Mouse (Mus musculus) thymus, postnatal 4 days (tissue): Measurements from ENCODE around the gene Tex14.
"Not testable (repeated sequence)": the region's sequence is repeated elsewhere in the genome, so short reads cannot be mapped to it uniquely, and the experiment has no call there.

Source experiments
- DNase-seq: peaks from one replicate; pipeline ENCODE4 v3.0.0; 2021

The Tex14 gene

GRCm38 (mm10) chr11:87448476-87449199 lies 43.8 kb downstream of the Tex14 start:
- DNase-seq: peak; percentile 47

- no peak for DNase-seq
Observed at GRCm38 (mm10) chr11:87449200-87449547, 44.3 kb downstream of the Tex14 start.

DNA sequence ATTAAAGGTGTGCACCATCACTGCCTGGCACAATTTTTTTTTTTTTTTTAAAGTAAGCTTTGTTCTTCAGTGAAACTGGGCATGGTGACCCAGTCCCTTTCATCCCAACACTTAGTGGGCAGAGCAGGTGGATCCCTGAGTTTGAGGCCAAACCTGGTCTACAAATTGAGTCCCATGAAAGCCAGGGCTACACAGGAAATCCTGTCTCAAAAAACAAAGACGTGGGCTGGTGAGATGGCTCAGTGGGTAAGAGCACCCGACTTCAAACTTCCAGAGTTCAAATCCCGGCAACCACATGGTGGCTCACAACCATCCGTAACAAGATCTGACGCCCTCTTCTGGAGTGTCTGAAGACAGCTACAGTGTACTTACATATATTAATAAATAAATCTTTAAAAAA lies 45.0 kb downstream of the Tex14 start:
- DNase-seq: not testable (repeated sequence)

DNA sequence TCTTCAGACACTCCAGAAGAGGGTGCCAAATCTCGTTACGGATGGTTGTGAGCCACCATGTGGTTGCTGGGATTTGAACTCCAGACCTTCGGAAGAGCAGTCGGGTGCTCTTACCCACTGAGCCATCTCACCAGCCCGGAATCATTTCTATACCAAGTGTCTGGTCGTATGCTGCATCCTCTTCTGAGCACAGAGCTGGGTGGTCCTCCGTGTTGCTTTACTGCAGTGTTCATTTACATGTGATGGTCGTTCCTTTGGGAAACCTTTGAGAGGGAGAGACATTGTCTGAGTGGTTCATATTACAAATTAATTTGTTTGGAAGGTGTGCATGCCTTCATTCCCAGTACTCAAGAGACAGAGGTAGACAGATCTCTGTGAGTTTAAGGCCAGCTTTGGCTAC lies 47.9 kb downstream of the Tex14 start:
- DNase-seq: not testable (repeated sequence)

- no peak for DNase-seq
Observed at GRCm38 (mm10) chr11:87453216-87454034, 48.6 kb downstream of the Tex14 start.

DNA sequence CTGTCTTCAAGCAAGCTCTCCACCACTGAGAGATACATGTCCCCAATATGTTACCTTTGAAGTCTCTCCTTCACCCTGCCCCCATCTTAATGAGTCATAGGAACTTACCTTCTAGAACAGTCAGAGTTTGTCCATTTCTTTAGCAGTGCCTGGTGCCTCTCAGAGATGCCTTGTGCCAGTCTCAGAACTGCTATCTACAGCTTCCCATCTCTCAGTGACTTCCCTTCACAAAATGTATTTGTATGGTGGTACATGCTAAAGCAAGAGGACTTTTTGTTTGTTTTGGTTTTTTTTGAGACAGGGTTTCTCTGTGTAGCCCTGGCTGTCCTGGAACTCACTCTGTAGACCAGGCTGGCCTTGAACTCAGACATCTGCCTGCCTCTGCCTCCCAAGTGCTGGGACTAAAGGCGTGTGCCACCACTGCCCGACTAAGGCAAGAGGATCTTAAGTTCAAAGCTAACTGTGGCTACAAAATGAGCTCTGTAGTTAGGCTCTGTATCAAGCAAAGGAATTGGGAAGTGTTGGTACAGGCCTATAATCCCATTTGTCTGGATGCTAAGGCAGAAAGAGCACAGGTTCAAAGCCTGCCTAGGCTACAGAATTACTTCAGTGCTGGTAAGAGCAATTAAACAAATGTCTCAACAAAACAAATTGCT lies 49.3 kb downstream of the Tex14 start:
- DNase-seq: no peak

DNA sequence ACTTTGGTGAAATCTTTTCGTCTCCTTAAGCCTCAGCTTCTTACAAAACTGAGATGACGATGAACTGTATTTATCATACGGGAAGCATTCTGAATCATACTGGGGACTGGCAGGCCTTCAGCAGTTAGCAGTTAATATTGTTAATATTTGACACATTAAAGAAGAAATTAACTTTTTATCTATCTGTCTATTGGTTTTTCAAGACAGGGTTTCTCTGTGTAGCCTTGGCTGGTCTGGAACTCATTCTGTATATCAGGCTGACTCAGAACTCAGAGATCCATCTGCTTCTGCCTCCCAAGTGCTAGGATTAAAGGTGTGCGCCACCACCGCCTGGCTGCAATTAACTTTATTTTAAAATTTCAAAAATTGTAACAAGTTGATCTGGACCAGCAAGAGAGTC lies 50.7 kb downstream of the Tex14 start:
- no peak for DNase-seq

DNA sequence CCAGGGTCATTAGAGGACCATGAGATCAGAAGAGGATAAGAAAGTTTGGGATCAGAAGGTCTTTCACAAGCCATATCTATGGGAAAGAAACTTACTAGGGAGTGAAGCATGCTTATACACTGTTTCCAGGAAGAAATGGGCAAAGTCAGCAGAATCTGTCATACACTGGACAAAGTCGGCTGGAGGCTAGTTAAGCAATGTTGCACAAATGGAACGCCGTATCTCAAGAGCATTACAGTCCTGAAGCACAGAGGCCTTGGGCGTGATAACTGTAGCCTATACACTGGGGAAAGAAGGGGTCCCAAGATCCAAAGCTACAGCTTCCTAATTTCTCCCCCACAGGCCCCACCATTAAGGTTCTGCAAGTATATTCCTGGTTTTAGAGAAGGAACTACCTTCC lies 51.1 kb downstream of the Tex14 start:
- DNase-seq: no peak

GRCm38 (mm10) chr11:87460566-87460965 lies 55.7 kb downstream of the Tex14 start:
- DNase-seq: no peak

DNA sequence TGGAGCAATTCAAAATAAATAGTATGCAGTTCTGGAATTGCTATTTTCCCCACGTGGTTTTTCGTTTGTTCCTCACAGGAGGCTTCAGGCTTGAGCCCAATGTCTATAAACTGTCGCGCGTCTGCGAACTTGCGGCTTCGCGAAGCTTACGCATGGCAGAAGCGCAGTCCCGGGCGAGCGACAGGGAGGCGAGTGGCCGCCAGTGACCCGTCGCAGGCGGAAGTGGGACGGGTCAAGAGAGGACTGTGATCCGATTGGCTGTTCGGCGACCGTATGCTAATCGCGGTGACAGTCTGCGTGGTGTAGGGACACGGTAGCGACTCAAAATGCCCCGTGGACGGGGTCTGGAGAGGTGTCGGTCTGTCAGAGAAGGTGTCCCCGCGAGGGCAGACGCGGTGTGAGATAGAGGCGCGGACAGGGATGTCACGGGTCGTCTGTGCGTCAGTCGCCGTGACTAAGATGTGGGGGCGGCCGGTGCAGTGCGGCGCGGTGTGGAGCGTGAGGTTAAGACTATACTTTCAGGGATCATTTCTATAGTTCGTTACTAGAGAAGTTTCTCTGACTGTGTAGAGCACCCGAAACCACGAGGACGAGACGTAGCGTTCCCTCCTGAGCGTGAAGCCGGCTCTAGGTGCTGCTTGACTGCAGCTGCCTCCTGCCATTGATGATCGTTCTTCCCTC lies 57.1 kb downstream of the Tex14 start:
- peak; percentile 76 for DNase-seq

GRCm38 (mm10) chr11:87462461-87463242 lies 57.8 kb downstream of the Tex14 start:
- DNase-seq: no peak

GRCm38 (mm10) chr11:87463243-87463540 lies 58.3 kb downstream of the Tex14 start:
- no peak for DNase-seq

DNA sequence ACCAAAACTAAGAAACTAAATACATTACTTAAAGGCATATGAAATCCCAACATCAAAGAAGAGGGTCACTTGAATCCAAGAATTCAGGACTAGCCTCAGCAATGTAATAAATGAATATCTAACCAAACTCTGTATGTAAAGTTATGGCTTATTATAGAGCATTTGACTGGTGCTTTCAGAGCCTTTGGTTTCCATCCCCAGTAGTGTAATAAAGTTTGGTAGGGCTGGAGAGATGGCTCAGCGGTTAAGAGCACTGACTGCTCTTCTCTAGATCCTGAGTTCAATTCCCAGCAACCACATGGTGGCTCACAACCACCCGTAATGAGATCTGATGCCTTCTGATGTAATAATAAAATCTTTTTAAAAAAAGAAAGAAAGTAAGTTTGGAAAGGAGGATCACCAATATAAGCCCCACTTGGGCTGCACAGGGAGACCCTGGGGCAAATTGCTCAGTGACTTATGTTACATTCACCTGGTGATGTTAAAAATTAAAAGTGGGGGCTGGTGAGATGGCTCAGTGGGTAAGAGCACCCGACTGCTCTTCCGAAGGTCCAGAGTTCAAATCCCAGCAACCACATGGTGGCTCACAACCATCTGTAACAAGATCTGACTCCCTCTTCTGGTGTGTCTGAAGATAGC lies 59.0 kb downstream of the Tex14 start:
- not testable (repeated sequence) for DNase-seq

DNA sequence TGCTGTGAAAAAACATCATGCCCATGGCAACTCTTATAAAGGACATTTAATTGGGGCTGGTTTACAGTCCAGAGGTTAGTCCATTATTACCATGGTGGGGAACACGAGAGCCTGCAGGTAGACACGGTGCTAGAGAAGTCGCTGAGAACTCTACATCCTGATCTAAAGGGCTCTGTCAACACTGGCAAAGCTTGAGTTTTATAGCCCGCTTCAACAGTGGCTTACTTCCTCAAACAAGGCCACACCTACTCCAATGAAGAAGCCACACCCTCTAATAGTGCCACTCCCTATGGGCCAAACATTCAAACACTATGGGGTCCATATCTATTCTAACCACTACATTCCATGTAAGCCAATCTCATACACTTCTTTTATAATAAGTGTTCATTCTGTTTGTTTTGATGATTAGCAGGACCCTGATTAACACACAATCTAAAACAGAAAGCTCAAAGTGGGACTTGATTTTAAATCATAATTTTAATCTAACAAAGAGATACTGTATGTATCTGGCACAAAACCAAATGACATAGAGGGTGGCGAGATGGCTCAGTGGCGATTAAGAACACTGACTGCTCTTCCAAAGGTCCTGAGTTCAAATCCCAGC lies 61.2 kb downstream of the Tex14 start:
- DNase-seq: no peak

DNA sequence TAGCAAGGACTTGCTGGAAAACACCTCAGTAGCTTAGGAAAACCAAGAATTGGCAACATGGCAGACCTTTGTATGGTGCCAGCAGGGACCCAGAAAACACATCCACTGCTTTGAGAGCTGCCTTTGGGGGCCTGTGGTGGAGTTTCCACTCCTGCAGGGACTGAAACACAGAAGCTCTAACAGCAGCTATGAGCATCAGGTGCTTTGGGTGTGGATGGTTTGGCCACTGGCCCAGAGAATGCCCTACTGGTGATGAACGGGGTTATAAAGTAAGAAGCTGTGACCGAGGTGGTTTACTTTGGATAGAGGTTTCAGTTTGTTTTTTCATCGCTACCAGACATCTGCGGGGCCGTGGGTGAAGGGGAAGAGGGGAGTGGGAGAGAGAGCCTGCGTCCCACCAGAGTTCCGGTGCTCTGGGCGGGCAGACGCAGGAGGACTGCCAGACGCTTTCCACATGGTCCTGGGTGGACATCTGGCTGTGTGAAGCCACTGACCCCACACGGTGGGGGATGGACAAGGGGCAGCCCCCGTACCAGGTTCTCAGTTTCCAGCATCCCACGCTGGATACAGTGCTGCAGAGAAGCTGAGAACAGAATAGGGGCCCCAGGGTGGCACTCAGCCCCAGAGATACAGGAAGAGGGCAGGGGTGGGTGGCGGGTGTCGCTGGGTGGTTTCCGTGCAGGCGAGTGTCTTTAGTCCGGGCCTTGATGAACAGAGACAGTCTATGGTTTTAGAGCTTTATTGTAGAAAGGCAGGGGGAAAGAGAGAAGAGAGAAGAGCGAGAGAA lies 62.8 kb downstream of the Tex14 start:
- DNase-seq: peak; percentile 82

DNA sequence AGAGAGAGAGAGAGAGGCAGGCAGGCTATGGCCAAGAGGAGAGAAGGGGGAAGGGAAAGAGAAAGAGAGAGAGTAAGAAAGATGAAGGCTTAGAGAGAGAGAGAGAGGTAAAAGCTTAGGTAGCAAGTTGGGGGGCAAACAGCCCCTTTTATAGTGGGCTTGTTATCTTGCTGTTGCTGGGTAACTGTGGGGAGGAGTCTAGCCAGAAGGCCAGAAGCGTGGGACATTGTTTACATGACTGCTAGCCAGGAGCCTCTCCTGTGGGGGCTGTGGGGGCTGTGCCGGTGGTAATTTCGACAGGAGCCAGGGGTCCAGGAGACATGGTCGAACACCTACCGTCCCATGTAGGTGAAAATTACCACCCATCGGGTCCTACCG lies 63.4 kb downstream of the Tex14 start:
- DNase-seq: peak; percentile 45

DNA sequence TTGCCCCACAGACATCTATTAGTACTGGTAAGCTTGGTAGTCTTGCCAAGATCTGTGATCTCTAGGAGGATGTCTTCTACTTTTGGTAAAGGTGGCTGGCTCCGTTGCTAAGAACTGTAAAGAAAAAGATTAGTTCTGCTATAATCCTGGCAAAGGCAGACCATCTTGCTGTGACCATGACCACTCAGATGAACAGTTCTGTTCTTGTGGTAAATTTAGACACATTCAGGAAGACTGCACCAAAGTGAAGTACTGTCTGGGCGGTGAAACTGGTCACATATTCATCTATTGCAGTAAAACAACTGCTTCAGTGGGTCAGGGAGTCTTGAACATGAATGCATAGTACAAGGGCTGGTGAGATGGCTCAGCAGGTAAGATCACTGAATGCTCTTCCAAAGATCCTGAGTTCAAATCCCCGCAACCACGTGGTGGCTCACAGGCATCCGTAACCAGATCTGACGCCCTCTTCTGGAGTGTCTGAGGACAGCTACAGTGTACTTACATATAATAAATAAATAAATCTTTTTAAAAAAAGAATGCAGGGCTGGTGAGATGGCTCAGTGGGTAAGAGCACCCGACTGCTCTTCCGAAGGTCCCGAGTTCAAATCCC lies 63.9 kb downstream of the Tex14 start:
- peak; percentile 34 for DNase-seq

DNA sequence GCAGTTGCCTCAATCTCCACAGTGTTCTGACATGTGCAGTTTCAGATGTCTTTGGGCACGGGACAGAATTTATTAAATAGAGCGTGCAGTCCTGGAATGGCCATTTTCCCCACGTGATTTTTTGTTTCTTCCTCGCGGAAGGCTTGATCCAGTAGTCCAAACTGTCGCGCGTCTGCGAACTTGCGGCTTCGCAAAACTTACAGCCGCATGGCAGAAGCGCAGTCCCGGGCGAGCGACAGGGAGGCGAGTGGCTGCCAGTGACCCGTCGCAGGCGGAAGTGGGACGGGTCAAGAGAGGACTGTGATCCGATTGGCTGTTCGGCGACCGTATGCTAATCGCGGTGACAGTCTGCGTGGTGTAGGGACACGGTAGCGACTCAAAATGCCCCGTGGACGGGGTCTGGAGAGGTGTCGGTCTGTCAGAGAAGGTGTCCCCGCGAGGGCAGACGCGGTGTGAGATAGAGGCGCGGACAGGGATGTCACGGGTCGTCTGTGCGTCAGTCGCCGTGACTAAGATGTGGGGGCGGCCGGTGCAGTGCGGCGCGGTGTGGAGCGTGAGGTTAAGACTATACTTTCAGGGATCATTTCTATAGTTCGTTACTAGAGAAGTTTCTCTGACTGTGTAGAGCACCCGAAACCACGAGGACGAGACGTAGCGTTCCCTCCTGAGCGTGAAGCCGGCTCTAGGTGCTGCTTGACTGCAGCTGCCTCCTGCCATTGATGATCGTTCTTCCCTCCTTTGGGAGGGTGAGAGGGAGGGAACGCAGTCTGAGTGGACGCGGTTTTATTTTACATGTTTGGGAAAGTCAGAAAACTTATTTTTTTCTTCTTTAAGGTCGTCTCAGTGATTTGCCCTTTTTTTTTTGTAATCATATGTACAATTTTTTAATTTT lies 66.2 kb downstream of the Tex14 start:
- peak; percentile 69 for DNase-seq

GRCm38 (mm10) chr11:87471699-87471997 lies 66.8 kb downstream of the Tex14 start:
- DNase-seq: not testable (repeated sequence)

DNA sequence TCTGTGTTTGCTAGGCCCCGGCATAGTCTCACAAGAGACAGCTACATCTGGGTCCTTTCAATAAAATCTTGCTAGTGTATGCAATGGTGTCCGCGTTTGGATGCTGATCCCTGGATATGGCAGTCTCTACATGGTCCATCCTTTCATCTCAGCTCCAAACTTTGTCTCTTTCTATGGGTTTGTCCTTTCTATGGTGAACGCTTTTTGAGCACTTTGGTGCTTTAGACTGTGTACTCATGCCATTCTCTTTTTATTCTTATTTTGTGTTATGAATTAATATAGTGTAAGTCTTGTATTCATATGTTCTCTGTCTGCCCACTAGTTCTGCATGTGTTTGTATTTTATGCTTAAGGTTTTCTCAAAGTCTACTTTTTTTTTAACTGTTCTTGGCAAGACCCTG lies 67.2 kb downstream of the Tex14 start:
- not testable (repeated sequence) for DNase-seq
